In genomic region chr14:77329791-77330190, GRCm38 (mm10) we compare ENCODE assay signal across 15 mouse cellular contexts.
"Had no signal": no experiment of that assay in that cellular context is flagged by ENCODE, and none has a peak within 500 bp of the region (broad histone marks: within the 10 kb centered on the region; RNA-seq: fewer than 3 reads in every experiment).

No protein-coding gene starts in this region.

- H3K9me3 ChIP-seq: neural tube, embryonic 13.5 days; neural tube, embryonic 15.5 days; stomach, embryonic 15.5 days had no signal

- H3K27ac ChIP-seq: neural tube, embryonic 13.5 days; neural tube, embryonic 15.5 days; stomach, embryonic 15.5 days; stomach, postnatal 0 days had no signal

- H3K4me1 ChIP-seq: neural tube, embryonic 13.5 days; neural tube, embryonic 15.5 days; stomach, embryonic 15.5 days had no signal

- DNase-seq: retina, postnatal 1 day; right cerebral cortex, adult 18-20 months; right cerebral cortex, postnatal 14 days; right cerebral cortex, postnatal 25 days; right cerebral cortex, postnatal 4 days; thymus, adult 18-20 months; thymus, adult 2 months; thymus, postnatal 14 days; thymus, postnatal 25 days; thymus, postnatal 36 days; thymus, postnatal 4 days had no signal

- H3K4me2 ChIP-seq: neural tube, embryonic 13.5 days; neural tube, embryonic 15.5 days; stomach, embryonic 15.5 days had no signal

- H3K4me3 ChIP-seq: neural tube, embryonic 13.5 days; neural tube, embryonic 15.5 days; stomach, embryonic 15.5 days had no signal

- H3K27me3 ChIP-seq: neural tube, embryonic 13.5 days; neural tube, embryonic 15.5 days; stomach, embryonic 15.5 days had no signal

- H3K36me3 ChIP-seq: neural tube, embryonic 13.5 days; stomach, embryonic 15.5 days had no signal
